Mouse (Mus musculus) kidney, embryonic 16.5 days (tissue): Measurements from ENCODE around the gene Hnrnpa1. TPM values are rescaled to one million over a fixed set of nuclear protein-coding genes. Genes with fewer than 3 reads are reported as not detected.
"Not testable (repeated sequence)": the region's sequence is repeated elsewhere in the genome, so short reads cannot be mapped to it uniquely, and the experiment has no call there.

Experiments
- ATAC-seq: fragments of 200-750 bp; cut with Nextera tagmentation; 2 replicates; pipeline ENCODE4 v1.8.0; 2017; ENCODE audit warnings: moderate TSS enrichment; ENCODE audit not compliant: low FRiP score, low TSS enrichment
- H3K27ac ChIP-seq: fragments of 300-500 bp; sonication (generic); 2 replicates; pipeline ENCODE4 v1.5.1; 2014; ENCODE audit warnings: low read length
- H3K27me3 ChIP-seq: fragments of 300-500 bp; sonication (generic); 2 replicates; pipeline ENCODE4 v1.6.1; 2014; ENCODE audit warnings: low read length, control low read depth, mixed read lengths; ENCODE audit not compliant: insufficient read depth
- H3K36me3 ChIP-seq: fragments of 300-500 bp; sonication (generic); 2 replicates; pipeline ENCODE4 v1.6.1; 2014; ENCODE audit warnings: low read length, control low read depth, mixed read lengths; ENCODE audit not compliant: insufficient read depth
- H3K4me1 ChIP-seq: fragments of 300-500 bp; sonication (generic); 2 replicates; pipeline ENCODE4 v1.6.1; 2014; ENCODE audit warnings: low read length, control low read depth, mixed read lengths; ENCODE audit not compliant: insufficient read depth
- H3K4me2 ChIP-seq: fragments of 300-500 bp; sonication (generic); replicated peaks from 2 replicates; pipeline ENCODE4 v1.6.1; 2014; ENCODE audit warnings: low read depth, low read length
- H3K4me3 ChIP-seq: fragments of 300-500 bp; sonication (generic); 2 replicates; pipeline ENCODE4 v1.5.1; 2014; ENCODE audit warnings: mild to moderate bottlenecking, low read length
- H3K9ac ChIP-seq: fragments of 300-500 bp; sonication (generic); replicated peaks from 2 replicates; pipeline ENCODE4 v1.6.1; 2014; ENCODE audit warnings: low read length
- H3K9me3 ChIP-seq: fragments of 300-500 bp; sonication (generic); 2 replicates; pipeline ENCODE4 v1.6.1; 2016; ENCODE audit warnings: low read length, control low read depth
- WGBS: fragments of 180-500 bp; shearing (Covaris S2); extraction: QIAGEN DNeasy Blood & Tissue Kit; methylation state at CpG from one replicate; pipeline ENCODE4 v1.1.7; 2014; 5-methylcytosine and 5-hydroxymethylcytosine counted together
- polyA plus RNA-seq: library from polyadenylated mRNA; unstranded; fragments of >200 nt; fragmentation: Nextera tagmentation; extraction: Ambion mirVana; gene quantifications from 2 replicates; pipeline ENCODE4 v1.2.1, GENCODE M21; 2015

The Hnrnpa1 gene
- polyA plus RNA-seq, 1 experiment from 2014 or later = 831 TPM

DNA sequence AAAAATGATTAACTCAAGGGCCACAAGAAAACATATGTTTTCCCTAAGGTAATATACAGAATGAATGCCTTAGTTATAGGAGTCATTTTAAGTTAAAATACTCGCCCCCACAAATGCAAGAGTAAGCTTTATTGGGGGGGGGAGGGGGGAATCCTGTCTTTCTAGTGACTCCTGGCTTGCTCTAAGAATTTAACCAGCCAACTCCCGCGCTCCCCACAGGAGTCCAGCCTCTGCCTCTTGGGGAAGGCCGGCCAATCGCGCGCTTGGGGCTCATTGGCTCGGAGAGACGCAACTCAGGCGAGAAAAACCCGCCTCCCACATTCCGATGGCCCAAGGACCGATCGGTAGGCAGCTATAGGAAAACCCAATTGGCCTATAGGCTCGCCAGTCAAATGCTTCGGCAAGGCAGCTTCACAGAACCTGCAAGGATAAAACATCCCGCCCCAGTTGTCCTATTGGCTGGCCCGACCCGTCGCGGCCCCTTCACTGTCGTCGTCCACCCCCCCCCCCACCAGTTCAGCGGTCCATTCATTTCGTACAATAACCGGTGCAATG, 1.0 kb upstream of the Hnrnpa1 start:
- peaks cover 35% of the 10 kb centered on the region for H3K36me3 ChIP-seq
- WGBS = under 1% methylated on average over 26 of the region's 26 CpGs
- H3K4me2 ChIP-seq = peak overlapping the region; percentile 60
- ATAC-seq = peak; percentile 95
- peak overlapping the region; percentile 55 for H3K4me3 ChIP-seq
- no peaks in the 10 kb centered on the region for H3K27me3 ChIP-seq
- peak overlapping the region; percentile 81 for H3K9ac ChIP-seq
- H3K4me1 ChIP-seq = peaks cover 34% of the 10 kb centered on the region
- no peaks in the 10 kb centered on the region for H3K9me3 ChIP-seq
- peak overlapping the region; percentile 98 for H3K27ac ChIP-seq

DNA sequence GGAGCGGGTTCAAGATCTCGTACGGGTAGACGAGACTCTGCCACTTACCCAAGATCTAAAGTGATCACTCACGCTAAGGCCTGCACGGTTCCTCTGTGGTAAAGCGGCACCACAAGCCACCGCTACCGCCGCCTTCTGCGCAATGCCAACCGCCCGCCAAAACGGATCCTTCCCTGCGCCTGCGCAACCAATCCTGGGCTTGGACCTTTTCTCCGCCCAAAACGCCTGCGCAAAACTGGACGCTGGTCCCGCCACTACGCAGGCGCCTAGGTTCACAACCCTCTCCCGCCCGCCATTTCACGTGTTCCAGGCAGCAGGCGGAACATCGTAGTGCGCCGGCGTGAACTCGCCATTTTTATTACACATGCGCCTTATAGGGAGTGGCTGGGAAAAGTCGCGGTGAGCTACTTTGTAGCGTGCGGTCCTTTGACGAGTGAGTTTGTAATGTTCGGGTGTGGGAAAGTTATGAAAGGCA, 510 bp upstream of the Hnrnpa1 start, which contains the start of gene Cbx5:
Cbx5 (minus strand) TSS at position 132 of the 475 bp plus-strand sequence.
- Histone ChIP-seq H3K9me3 (no peaks in the 10 kb centered on the region), H3K27ac (peak within 1 kb of the TSS; percentile 98), H3K36me3 (peaks cover 33% of the 10 kb centered on the region), H3K4me2 (peak within 1 kb of the TSS; percentile 79), H3K4me1 (peaks cover 34% of the 10 kb centered on the region), H3K4me3 (peak within 1 kb of the TSS; percentile 55), H3K9ac (peak within 1 kb of the TSS; percentile 81), H3K27me3 (no peaks in the 10 kb centered on the region)
- ATAC-seq = peak; percentile 96
- WGBS = under 1% methylated on average over 39 of the region's 39 CpGs

DNA sequence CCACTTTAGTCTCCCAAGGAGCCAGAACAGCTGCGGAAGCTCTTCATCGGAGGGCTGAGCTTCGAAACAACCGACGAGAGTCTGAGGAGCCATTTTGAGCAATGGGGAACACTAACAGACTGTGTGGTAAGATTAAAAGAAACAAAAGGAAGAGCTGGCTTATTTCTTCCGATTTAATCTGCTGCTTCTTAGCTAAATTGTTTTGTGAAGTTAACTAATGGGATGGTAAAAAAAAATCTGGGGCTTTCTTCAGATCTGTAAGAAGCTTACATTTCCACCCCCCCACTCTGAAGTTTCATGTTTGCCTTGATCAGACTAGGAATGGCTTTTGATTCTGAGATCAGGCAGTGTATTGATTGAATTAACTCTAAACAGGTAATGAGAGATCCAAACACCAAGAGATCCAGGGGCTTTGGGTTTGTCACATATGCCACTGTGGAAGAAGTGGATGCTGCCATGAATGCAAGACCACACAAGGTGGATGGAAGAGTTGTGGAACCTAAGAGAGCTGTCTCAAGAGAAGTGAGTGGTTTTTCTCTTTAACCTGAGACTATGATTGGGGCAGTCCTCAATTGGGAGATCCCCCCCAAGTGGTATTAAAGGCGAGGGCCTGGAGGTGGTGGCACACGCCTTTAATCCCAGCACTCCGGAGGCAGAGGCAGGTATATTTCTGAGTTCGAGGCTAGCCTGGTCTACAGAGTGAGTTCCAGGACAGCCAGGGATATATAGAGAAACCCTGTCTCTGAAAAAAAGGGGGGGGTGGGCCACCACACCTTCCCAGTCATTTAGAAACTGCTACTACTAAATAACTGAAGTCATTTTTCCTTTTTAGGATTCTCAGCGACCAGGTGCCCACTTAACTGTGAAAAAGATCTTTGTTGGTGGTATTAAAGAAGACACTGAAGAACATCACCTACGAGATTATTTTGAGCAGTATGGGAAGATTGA, 1.1 kb downstream of the Hnrnpa1 start:
- ATAC-seq = not testable (repeated sequence)
- H3K4me1 ChIP-seq = peaks cover 36% of the 10 kb centered on the region
- WGBS = 4% methylated on average over 11 of the region's 12 CpGs

DNA sequence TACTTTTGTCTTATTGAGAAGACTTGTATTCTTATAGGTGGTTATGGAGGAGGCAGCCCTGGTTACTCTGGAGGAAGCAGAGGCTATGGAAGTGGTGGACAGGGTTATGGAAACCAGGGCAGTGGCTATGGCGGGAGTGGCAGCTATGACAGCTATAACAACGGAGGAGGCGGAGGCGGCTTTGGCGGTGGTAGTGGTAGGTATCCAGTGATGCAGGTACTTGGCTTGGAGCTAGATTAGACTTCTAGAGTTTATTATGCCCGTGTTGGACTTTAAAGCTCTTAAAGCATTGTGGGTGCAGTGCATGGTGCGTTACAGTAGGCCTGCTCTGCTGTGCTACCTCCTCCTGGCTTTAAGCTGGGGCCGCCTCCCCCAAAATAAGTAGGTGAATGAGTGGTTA, 2.7 kb downstream of the Hnrnpa1 start:
- Histone ChIP-seq H3K27ac (no peak overlapping the region; the same call in 1 of the 2 replicates), H3K4me1 (peaks cover 32% of the 10 kb centered on the region), H3K4me3 (peak overlapping the region; percentile 55), H3K36me3 (peaks cover 47% of the 10 kb centered on the region), H3K9ac (peak overlapping the region; percentile 81), H3K4me2 (peak overlapping the region; percentile 79), H3K27me3 (no peaks in the 10 kb centered on the region), H3K9me3 (no peaks in the 10 kb centered on the region)
- 48% methylated on average over 8 of the region's 8 CpGs for WGBS
- ATAC-seq = no peak

More for the DNA sequence above, 1.1 kb downstream of the Hnrnpa1 start:
- Histone ChIP-seq H3K4me3 (peak overlapping the region; percentile 55), H3K36me3 (peaks cover 32% of the 10 kb centered on the region), H3K4me2 (peak overlapping the region; percentile 79), H3K27ac (peak overlapping the region; percentile 98), H3K9ac (peak overlapping the region; percentile 81)
- not testable (repeated sequence) for H3K27me3 ChIP-seq, H3K9me3 ChIP-seq

DNA sequence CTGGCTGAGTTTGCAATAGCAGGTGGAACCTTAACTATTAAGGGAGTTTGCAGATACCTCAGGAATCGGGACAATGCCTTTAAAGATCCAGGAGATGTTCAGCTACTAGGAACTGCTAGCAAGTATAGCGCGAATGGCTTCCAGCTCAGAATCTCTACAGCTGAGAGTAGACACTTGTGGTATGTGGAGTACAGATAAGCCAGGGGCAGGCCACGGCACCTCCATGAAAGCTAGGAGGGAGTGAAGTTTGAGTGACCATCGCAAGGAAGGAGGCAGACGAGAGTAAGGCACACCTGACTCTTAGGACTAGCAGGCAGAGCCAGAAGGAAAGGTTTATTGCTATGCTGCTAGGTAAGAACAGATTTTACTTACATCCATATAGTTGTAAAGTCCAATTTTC, 5.4 kb downstream of the Hnrnpa1 start:
- no peak overlapping the region for H3K4me3 ChIP-seq
- no peak for ATAC-seq
- H3K9me3 ChIP-seq = no peaks in the 10 kb centered on the region
- no peak overlapping the region for H3K27ac ChIP-seq
- H3K4me2 ChIP-seq = no peak overlapping the region
- peaks cover 24% of the 10 kb centered on the region for H3K4me1 ChIP-seq
- WGBS = 74% methylated on average over 6 of the region's 6 CpGs
- H3K27me3 ChIP-seq = no peaks in the 10 kb centered on the region
- peaks cover 63% of the 10 kb centered on the region for H3K36me3 ChIP-seq
- no peak overlapping the region for H3K9ac ChIP-seq

DNA sequence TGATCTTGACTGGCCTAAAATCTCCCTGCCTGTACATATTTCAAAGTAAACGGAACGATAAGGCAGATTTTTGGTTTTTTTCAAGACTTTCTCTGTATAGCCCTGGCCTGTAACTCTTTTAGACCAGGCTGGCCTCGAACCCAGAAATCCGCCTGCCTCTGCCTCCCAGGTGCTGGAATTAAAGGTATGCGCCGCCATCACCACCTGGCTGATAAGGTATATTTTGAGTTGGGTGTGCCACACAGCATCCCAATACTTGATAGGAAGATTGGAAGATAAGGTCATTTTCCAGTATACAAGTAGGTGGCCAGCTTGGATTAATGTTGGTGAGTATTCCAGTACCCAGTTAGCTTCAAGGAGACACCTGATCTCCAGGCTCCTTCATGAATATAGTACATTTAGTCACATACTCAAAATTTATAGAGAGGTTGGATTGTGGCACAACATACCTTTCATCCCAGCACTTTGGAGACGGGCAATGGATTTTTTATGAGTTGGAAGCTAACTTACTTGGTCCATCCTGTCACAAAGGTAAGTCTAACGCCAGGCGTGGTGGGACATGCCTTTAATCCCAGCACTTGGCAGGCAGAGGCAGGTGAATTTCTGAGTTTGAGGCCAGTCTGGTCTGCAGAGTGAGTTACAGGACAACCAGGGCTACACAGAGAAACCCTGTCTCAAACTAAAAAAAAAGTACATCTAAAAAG, 7.0 kb downstream of the Hnrnpa1 start:
- Histone ChIP-seq H3K27ac (no peak overlapping the region), H3K4me2 (no peak overlapping the region), H3K9ac (no peak overlapping the region), H3K27me3 (no peaks in the 10 kb centered on the region), H3K9me3 (no peaks in the 10 kb centered on the region), H3K36me3 (peaks cover 60% of the 10 kb centered on the region), H3K4me3 (no peak overlapping the region), H3K4me1 (peaks cover 21% of the 10 kb centered on the region)
- 91% methylated on average over 9 of the region's 9 CpGs for WGBS
- no peak for ATAC-seq

DNA sequence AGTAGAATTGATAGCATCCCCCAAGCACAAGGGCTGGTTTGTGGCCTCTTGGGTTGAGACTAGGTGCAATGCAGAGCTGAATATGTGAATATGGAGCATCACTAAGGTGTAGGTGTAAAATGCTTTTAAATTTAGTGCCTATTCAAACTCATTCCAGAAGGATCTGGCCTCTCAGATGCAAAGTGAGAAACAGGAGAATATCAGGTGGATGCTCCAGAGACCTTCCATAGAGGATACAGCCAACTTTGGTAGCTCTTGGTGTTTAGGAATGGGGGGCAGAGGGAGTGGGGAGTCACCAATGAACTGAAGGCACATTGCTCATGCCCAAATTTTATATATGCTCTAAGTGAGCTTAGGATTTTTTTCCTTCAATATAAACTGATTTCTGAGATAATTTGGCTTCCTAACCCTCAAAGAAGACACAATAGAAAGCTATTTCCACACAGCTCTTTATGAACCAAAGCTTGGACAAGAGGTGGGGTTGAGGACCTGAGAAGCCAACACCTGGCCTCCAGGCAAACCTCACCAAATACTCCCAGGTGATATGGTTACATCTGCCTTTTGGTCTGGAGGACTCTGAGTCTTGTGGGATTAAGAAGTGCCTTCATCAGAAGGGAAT, 7.7 kb downstream of the Hnrnpa1 start:
- Histone ChIP-seq H3K4me1 (peaks cover 14% of the 10 kb centered on the region), H3K9me3 (no peaks in the 10 kb centered on the region), H3K9ac (no peak overlapping the region), H3K4me3 (no peak overlapping the region), H3K27ac (no peak overlapping the region), H3K36me3 (peaks cover 54% of the 10 kb centered on the region), H3K27me3 (no peaks in the 10 kb centered on the region), H3K4me2 (no peak overlapping the region)
- no peak for ATAC-seq

DNA sequence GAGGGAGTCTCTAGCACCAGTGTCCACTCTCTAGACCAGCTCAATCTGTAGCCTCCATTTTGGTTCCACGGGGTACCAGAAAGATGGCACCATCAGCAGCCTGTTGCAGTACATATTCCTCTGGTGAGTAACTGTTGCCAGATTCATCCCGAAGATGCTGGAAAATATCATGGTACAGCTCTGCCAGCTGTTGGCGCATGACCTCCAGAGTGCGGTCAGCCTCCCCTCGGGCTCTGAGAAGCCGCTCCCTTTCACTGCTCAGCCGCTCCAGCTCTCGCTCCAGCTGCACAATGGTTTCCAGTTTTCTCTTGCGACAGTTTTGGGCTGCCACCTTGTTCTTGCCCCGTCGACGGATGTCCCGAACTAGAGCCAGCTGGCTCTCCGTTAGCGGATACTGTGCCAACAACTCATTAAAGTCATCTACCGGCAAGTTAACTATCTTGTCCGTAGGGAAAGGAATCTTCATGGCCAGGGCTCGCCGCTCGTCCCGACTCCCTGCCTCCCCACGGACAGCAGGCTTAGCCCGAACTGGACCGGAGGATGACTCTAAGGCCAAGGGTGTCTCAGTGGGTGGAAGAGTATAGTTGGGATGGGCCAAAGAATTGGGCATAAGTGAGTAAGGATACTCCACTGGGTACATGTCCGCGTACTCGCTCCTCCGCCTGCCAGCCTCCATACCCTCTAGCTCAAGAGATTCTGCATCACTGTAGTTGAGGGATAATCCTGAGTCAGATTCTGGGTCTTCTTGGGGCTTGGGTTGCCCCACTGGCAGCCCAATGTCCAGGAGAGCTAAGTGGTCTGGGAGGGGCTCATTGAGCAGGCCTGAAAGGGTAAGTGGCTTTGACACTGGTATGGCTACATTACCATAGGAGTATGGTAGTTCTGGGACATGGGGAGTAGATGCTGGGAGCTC, 8.4 kb downstream of the Hnrnpa1 start:
- Histone ChIP-seq H3K27me3 (no peaks in the 10 kb centered on the region), H3K4me2 (no peak overlapping the region), H3K9me3 (no peaks in the 10 kb centered on the region), H3K4me3 (no peak overlapping the region), H3K27ac (no peak overlapping the region), H3K36me3 (peaks cover 47% of the 10 kb centered on the region), H3K4me1 (peaks cover 7% of the 10 kb centered on the region), H3K9ac (no peak overlapping the region)
- ATAC-seq = 0 out of 2 replicates have a peak, but pooled peaks have one; percentile 21
- 75% methylated on average over 28 of the region's 28 CpGs for WGBS
